Mouse (Mus musculus): ENCODE results near the gene 9230102O04Rik. TPM values are rescaled to one million over a fixed set of nuclear protein-coding genes. Genes with fewer than 3 reads are reported as not detected.

9230102O04Rik gene
- total and polyA plus RNA-seq, 3 experiments: 0.17 TPM; not detected in 2

- in situ Hi-C loops (cut with MboI; ENCODE audit: low pct_ligation_motif_present, low pct_unique_long_range_greater_than_20kb, low sequenced_read_pairs) (loop anchor here (5.0 to 25.0 kb wide), 2 partner anchors 123 to 422 kb away; no protein-coding TSS in a partner anchor), dilution Hi-C loops (cut with MboI; ENCODE audit: extremely low pct_ligation_motif_present, extremely low pct_unique_long_range_greater_than_20kb, low sequenced_read_pairs) (no loop called here)
- Histone ChIP-seq H3K4me3 (replicated peaks in 1 of 3; ENCODE audit: low read depth in 2 of 3, low read length in 2 of 3, poor library complexity in 1 of 3) (no peak overlapping the region), H3K4me1 (ENCODE audit: control insufficient read depth in 1 of 2, insufficient read depth in 2 of 2) (no peaks in the 10 kb centered on the region), H3K4me2 (ENCODE audit: insufficient read depth, low read depth, poor library complexity, severe bottlenecking) (no peak overlapping the region), H3K27me3 (replicated peaks) (no peaks in the 10 kb centered on the region), H3K9ac (ENCODE audit: insufficient read depth, low read depth) (no peak overlapping the region), H3K36me3 (replicated peaks in 1 of 2; ENCODE audit: control insufficient read depth in 1 of 2, insufficient read depth in 1 of 2, low read length in 1 of 2) (no peaks in the 10 kb centered on the region), H3K79me2 (replicated peaks; ENCODE audit: control insufficient read depth, extremely low read depth, insufficient read depth, poor library complexity, severe bottlenecking) (no peaks in the 10 kb centered on the region), H3K9me3 (replicated peaks; ENCODE audit: low read length) (no peaks in the 10 kb centered on the region), H3K27ac (ENCODE audit: insufficient read depth, low read depth) (no peak overlapping the region)
- no peak for DNase-seq (ENCODE audit: extremely low read depth)
- TF ChIP-seq ZC3H11A (IDR thresholded peaks at IDR 0.05; ENCODE audit: low read depth, low read length) (no peak), RAD21 (IDR thresholded peaks at IDR 0.05; ENCODE audit: low read depth, low read length) (no peak), MAZ (IDR thresholded peaks at IDR 0.05; ENCODE audit: low read depth, low read length) (no peak), ETS1 (conservative IDR thresholded peaks at IDR 0.05; ENCODE audit: low read depth, low read length) (no peak), ZMIZ1 (IDR thresholded peaks at IDR 0.05; ENCODE audit: low read depth, low read length) (no peak), USF2 (conservative IDR thresholded peaks at IDR 0.05; ENCODE audit: low read depth, low read length) (no peak), BHLHE40 (IDR thresholded peaks at IDR 0.05; ENCODE audit: low read depth, low read length) (no peak), HCFC1 (IDR thresholded peaks at IDR 0.05; ENCODE audit: low read depth, low read length) (no peak), RCOR1 (conservative IDR thresholded peaks at IDR 0.05; ENCODE audit: low read depth, low read length) (no peak), ELF1 (IDR thresholded peaks at IDR 0.05; ENCODE audit: low read depth, low read length) (no peak), TCF12 (IDR thresholded peaks at IDR 0.05; ENCODE audit: low read depth, low read length) (no peak), MXI1 (IDR thresholded peaks at IDR 0.05; ENCODE audit: low read depth, low read length) (no peak)
Measured at GRCm38 (mm10) chr2:9884533-9885216, 4.7 kb downstream of the 9230102O04Rik start.

GRCm38 (mm10) chr2:9883803-9884532 is 5.4 kb downstream of the 9230102O04Rik start:
- Histone ChIP-seq H3K79me2 (replicated peaks; ENCODE audit: control insufficient read depth, extremely low read depth, insufficient read depth, poor library complexity, severe bottlenecking) (no peaks in the 10 kb centered on the region), H3K9me3 (replicated peaks; ENCODE audit: low read length) (no peaks in the 10 kb centered on the region), H3K4me3 (replicated peaks in 1 of 3; ENCODE audit: low read depth in 2 of 3, low read length in 2 of 3, poor library complexity in 1 of 3) (no peak overlapping the region), H3K9ac (ENCODE audit: insufficient read depth, low read depth) (no peak overlapping the region), H3K27me3 (replicated peaks) (no peaks in the 10 kb centered on the region), H3K27ac (ENCODE audit: insufficient read depth, low read depth) (no peak overlapping the region), H3K4me1 (ENCODE audit: control insufficient read depth in 1 of 2, insufficient read depth in 2 of 2) (no peaks in the 10 kb centered on the region), H3K4me2 (ENCODE audit: insufficient read depth, low read depth, poor library complexity, severe bottlenecking) (no peak overlapping the region), H3K36me3 (replicated peaks in 1 of 2; ENCODE audit: control insufficient read depth in 1 of 2, insufficient read depth in 1 of 2, low read length in 1 of 2) (no peaks in the 10 kb centered on the region)
- in situ Hi-C loops (cut with MboI; ENCODE audit: low pct_ligation_motif_present, low pct_unique_long_range_greater_than_20kb, low sequenced_read_pairs) (loop anchor here (25.0 kb wide), 1 partner anchor 422 kb away; no protein-coding TSS in a partner anchor), dilution Hi-C loops (cut with MboI; ENCODE audit: extremely low pct_ligation_motif_present, extremely low pct_unique_long_range_greater_than_20kb, low sequenced_read_pairs) (no loop called here)
- no peak for DNase-seq (ENCODE audit: extremely low read depth)
- TF ChIP-seq POLR2AphosphoS2 (IDR thresholded peaks at IDR 0.05; ENCODE audit: low read depth, low read length) (no peak), PAX5 (IDR thresholded peaks at IDR 0.05; ENCODE audit: low read length) (no peak), POLR2A (IDR thresholded peaks at IDR 0.05; ENCODE audit: low read depth, low read length) (no peak), MAZ (IDR thresholded peaks at IDR 0.05; ENCODE audit: low read depth, low read length) (no peak), ZC3H11A (IDR thresholded peaks at IDR 0.05; ENCODE audit: low read depth, low read length) (no peak)
